Mouse (Mus musculus): ENCODE measurements around the gene Tmem181a. TPM values are rescaled to one million over a fixed set of nuclear protein-coding genes. Genes with fewer than 3 reads are reported as not detected.
"Not testable (repeated sequence)": the region's sequence is repeated elsewhere in the genome, so short reads cannot be mapped to it uniquely, and the experiment has no call there.

Gene Tmem181a
- 6.6 and 6.7 TPM in 2 replicates for polyA plus RNA-seq (2012; rRNA removed)

GRCm38 (mm10) chr17:6256400-6257069 lies at the start of gene Tmem181a:
Tmem181a (plus strand) TSS chr17:6256860.
- H3K4me3 ChIP-seq (ENCODE audit: insufficient read depth, low read depth, low read length); DNase-seq; H3K36me3 ChIP-seq (ENCODE audit: control insufficient read depth, insufficient read depth, low read length); H3K4me1 ChIP-seq (ENCODE audit: control insufficient read depth, insufficient read depth, low read length); H3K27me3 ChIP-seq (replicated peaks; ENCODE audit: control insufficient read depth, insufficient read depth, low read length); H3K27ac ChIP-seq (ENCODE audit: insufficient read depth, low read depth, low read length): not testable (repeated sequence)
- WGBS = under 1% methylated on average over 19 of the region's 51 CpGs

GRCm38 (mm10) chr17:6211721-6212120 lies 44.9 kb upstream of the Tmem181a start:
- no peak for DNase-seq
- no peak for TF ChIP-seq POLR2A (IDR thresholded peaks at IDR 0.05; ENCODE audit: low read depth, low read length)
- no peak for TF ChIP-seq CTCF (conservative IDR thresholded peaks at IDR 0.05; ENCODE audit: insufficient read depth, insufficient read length, low read depth, low read length)
- Histone ChIP-seq H3K4me3 (ENCODE audit: insufficient read depth, low read depth, low read length) (no peak overlapping the region), H3K27me3 (replicated peaks; ENCODE audit: control insufficient read depth, insufficient read depth, low read length) (no peaks in the 10 kb centered on the region), H3K4me1 (ENCODE audit: control insufficient read depth, insufficient read depth, low read length) (no peaks in the 10 kb centered on the region), H3K27ac (ENCODE audit: insufficient read depth, low read depth, low read length) (no peak overlapping the region), H3K36me3 (ENCODE audit: control insufficient read depth, insufficient read depth, low read length) (peaks cover 2% of the 10 kb centered on the region)
- WGBS = 83% methylated on average over 1 of the region's 1 CpGs

GRCm38 (mm10) chr17:6215640-6216039 lies 41.0 kb upstream of the Tmem181a start:
- DNase-seq = no peak
- TF ChIP-seq POLR2A (IDR thresholded peaks at IDR 0.05; ENCODE audit: low read depth, low read length) (no peak), CTCF (conservative IDR thresholded peaks at IDR 0.05; ENCODE audit: insufficient read depth, insufficient read length, low read depth, low read length) (no peak)
- Histone ChIP-seq H3K27ac (ENCODE audit: insufficient read depth, low read depth, low read length) (no peak overlapping the region), H3K27me3 (replicated peaks; ENCODE audit: control insufficient read depth, insufficient read depth, low read length) (no peaks in the 10 kb centered on the region), H3K36me3 (ENCODE audit: control insufficient read depth, insufficient read depth, low read length) (peaks cover 2% of the 10 kb centered on the region), H3K4me1 (ENCODE audit: control insufficient read depth, insufficient read depth, low read length) (no peaks in the 10 kb centered on the region), H3K4me3 (ENCODE audit: insufficient read depth, low read depth, low read length) (no peak overlapping the region)
- 78% methylated on average over 4 of the region's 4 CpGs for WGBS

- Histone ChIP-seq H3K36me3 (ENCODE audit: control insufficient read depth, insufficient read depth, low read length) (peaks cover 2% of the 10 kb centered on the region), H3K27me3 (replicated peaks; ENCODE audit: control insufficient read depth, insufficient read depth, low read length) (no peaks in the 10 kb centered on the region), H3K4me3 (ENCODE audit: insufficient read depth, low read depth, low read length) (no peak overlapping the region), H3K4me1 (ENCODE audit: control insufficient read depth, insufficient read depth, low read length) (no peaks in the 10 kb centered on the region), H3K27ac (ENCODE audit: insufficient read depth, low read depth, low read length) (no peak overlapping the region)
- no peak for TF ChIP-seq POLR2A (IDR thresholded peaks at IDR 0.05; ENCODE audit: low read depth, low read length)
- no peak for TF ChIP-seq CTCF (conservative IDR thresholded peaks at IDR 0.05; ENCODE audit: insufficient read depth, insufficient read length, low read depth, low read length)
- DNase-seq = no peak
- WGBS = 93% methylated on average over 10 of the region's 10 CpGs
These were observed 40.1 kb upstream of the Tmem181a start for GRCm38 (mm10) chr17:6216514-6216913.

- not testable (repeated sequence) for H3K27me3 ChIP-seq (replicated peaks; ENCODE audit: control insufficient read depth, insufficient read depth, low read length); H3K36me3 ChIP-seq (ENCODE audit: control insufficient read depth, insufficient read depth, low read length); H3K4me1 ChIP-seq (ENCODE audit: control insufficient read depth, insufficient read depth, low read length); H3K4me3 ChIP-seq (ENCODE audit: insufficient read depth, low read depth, low read length); DNase-seq; H3K27ac ChIP-seq (ENCODE audit: insufficient read depth, low read depth, low read length)
- WGBS = no CpG with 5 or more reads among the region's 7 CpGs
These were observed 24.0 kb upstream of the Tmem181a start for GRCm38 (mm10) chr17:6232633-6233032.

GRCm38 (mm10) chr17:6251298-6251697 lies 5.4 kb upstream of the Tmem181a start:
- WGBS = 94% methylated on average over 1 of the region's 1 CpGs
- H3K27me3 ChIP-seq (replicated peaks; ENCODE audit: control insufficient read depth, insufficient read depth, low read length); H3K4me3 ChIP-seq (ENCODE audit: insufficient read depth, low read depth, low read length); H3K4me1 ChIP-seq (ENCODE audit: control insufficient read depth, insufficient read depth, low read length); H3K27ac ChIP-seq (ENCODE audit: insufficient read depth, low read depth, low read length); H3K36me3 ChIP-seq (ENCODE audit: control insufficient read depth, insufficient read depth, low read length); DNase-seq: not testable (repeated sequence)

GRCm38 (mm10) chr17:6257070-6257456 lies 403 bp downstream of the Tmem181a start:
- H3K4me3 ChIP-seq (ENCODE audit: insufficient read depth, low read depth, low read length); H3K27ac ChIP-seq (ENCODE audit: insufficient read depth, low read depth, low read length); H3K36me3 ChIP-seq (ENCODE audit: control insufficient read depth, insufficient read depth, low read length); DNase-seq; H3K4me1 ChIP-seq (ENCODE audit: control insufficient read depth, insufficient read depth, low read length); H3K27me3 ChIP-seq (replicated peaks; ENCODE audit: control insufficient read depth, insufficient read depth, low read length): not testable (repeated sequence)
- 3% methylated on average over 18 of the region's 20 CpGs for WGBS

- peak overlapping the region; percentile 64 for H3K4me3 ChIP-seq (ENCODE audit: insufficient read depth, low read depth, low read length)
- H3K4me1 ChIP-seq (ENCODE audit: control insufficient read depth, insufficient read depth, low read length); H3K27ac ChIP-seq (ENCODE audit: insufficient read depth, low read depth, low read length); H3K27me3 ChIP-seq (replicated peaks; ENCODE audit: control insufficient read depth, insufficient read depth, low read length); H3K36me3 ChIP-seq (ENCODE audit: control insufficient read depth, insufficient read depth, low read length): not testable (repeated sequence)
- DNase-seq = peak; percentile 23
- WGBS = 1% methylated on average over 72 of the region's 84 CpGs
These were observed 13.5 kb downstream of the Tmem181a start for GRCm38 (mm10) chr17:6269876-6270831.

GRCm38 (mm10) chr17:6270840-6271239 lies 14.2 kb downstream of the Tmem181a start:
- under 1% methylated on average over 25 of the region's 25 CpGs for WGBS
- H3K27ac ChIP-seq (ENCODE audit: insufficient read depth, low read depth, low read length); H3K27me3 ChIP-seq (replicated peaks; ENCODE audit: control insufficient read depth, insufficient read depth, low read length): not testable (repeated sequence)

GRCm38 (mm10) chr17:6271970-6272369 lies 15.3 kb downstream of the Tmem181a start:
- not testable (repeated sequence) for H3K27me3 ChIP-seq (replicated peaks; ENCODE audit: control insufficient read depth, insufficient read depth, low read length); DNase-seq
- 80% methylated on average over 6 of the region's 6 CpGs for WGBS

More at GRCm38 (mm10) chr17:6270840-6271239, 14.2 kb downstream of the Tmem181a start:
- not testable (repeated sequence) for DNase-seq; H3K36me3 ChIP-seq (ENCODE audit: control insufficient read depth, insufficient read depth, low read length); H3K4me1 ChIP-seq (ENCODE audit: control insufficient read depth, insufficient read depth, low read length)
- H3K4me3 ChIP-seq (ENCODE audit: insufficient read depth, low read depth, low read length) = peak overlapping the region; percentile 64

More at GRCm38 (mm10) chr17:6271970-6272369, 15.3 kb downstream of the Tmem181a start:
- H3K4me3 ChIP-seq (ENCODE audit: insufficient read depth, low read depth, low read length); H3K36me3 ChIP-seq (ENCODE audit: control insufficient read depth, insufficient read depth, low read length); H3K4me1 ChIP-seq (ENCODE audit: control insufficient read depth, insufficient read depth, low read length); H3K27ac ChIP-seq (ENCODE audit: insufficient read depth, low read depth, low read length): not testable (repeated sequence)

Data from kidney, adult 2 months (tissue).